Mouse (Mus musculus) cerebellum, adult 2 months (tissue): ENCODE measurements around the gene Nptx1.

ENCODE experiments used
- CTCF ChIP-seq: fragments of 200-500 bp; IDR thresholded peaks from 2 replicates; pipeline ENCODE4 v1.5.1; 2011; ENCODE audit warnings: low read depth, mild to moderate bottlenecking, control low read depth, low read length, moderate library complexity, borderline replicate concordance; ENCODE audit not compliant: insufficient read depth
- POLR2A ChIP-seq: fragments of 200-500 bp; IDR thresholded peaks from 2 replicates; pipeline ENCODE4 v1.6.1; 2011; ENCODE audit warnings: low read length, control low read depth, borderline replicate concordance; ENCODE audit not compliant: insufficient read depth

GRCm38 (mm10) chr11:119549371-119549811 is 1.8 kb upstream of the Nptx1 start:
- TF ChIP-seq CTCF: no peak
- no peak for TF ChIP-seq POLR2A
